Mouse (Mus musculus): ENCODE data around the gene Gm7879. TPM values are rescaled to one million over a fixed set of nuclear protein-coding genes. Genes with fewer than 3 reads are reported as not detected.

Gene Gm7879
- polyA plus RNA-seq, 1 experiment from 2014 or later = 0.71 TPM

- Histone ChIP-seq H3K36me3 (ENCODE audit: control insufficient read depth, insufficient read depth, low read length) (no peaks in the 10 kb centered on the region), H3K27ac (replicated peaks; ENCODE audit: low read depth, low read length) (no peak overlapping the region), H3K4me3 (ENCODE audit: low read depth, low read length) (no peak overlapping the region), H3K27me3 (ENCODE audit: control insufficient read depth, insufficient read depth, low read length) (no peaks in the 10 kb centered on the region), H3K9me3 (ENCODE audit: control insufficient read depth, low read length) (no peaks in the 10 kb centered on the region), H3K9ac (ENCODE audit: low read length) (no peak overlapping the region), H3K4me1 (ENCODE audit: control insufficient read depth, insufficient read depth, low read length) (no peaks in the 10 kb centered on the region), H3K4me2 (ENCODE audit: low read depth, severe bottlenecking) (no peak overlapping the region)
- DNase-seq (ENCODE audit: low spot score) (no peak), ATAC-seq (ENCODE audit: insufficient number of reproducible peaks, low FRiP score, low TSS enrichment, low read depth) (no peak)
- 34% methylated on average over 3 of the region's 3 CpGs for WGBS
Measured at GRCm38 (mm10) chr5:43885060-43885820, 27.7 kb upstream of the Gm7879 start.

DNA sequence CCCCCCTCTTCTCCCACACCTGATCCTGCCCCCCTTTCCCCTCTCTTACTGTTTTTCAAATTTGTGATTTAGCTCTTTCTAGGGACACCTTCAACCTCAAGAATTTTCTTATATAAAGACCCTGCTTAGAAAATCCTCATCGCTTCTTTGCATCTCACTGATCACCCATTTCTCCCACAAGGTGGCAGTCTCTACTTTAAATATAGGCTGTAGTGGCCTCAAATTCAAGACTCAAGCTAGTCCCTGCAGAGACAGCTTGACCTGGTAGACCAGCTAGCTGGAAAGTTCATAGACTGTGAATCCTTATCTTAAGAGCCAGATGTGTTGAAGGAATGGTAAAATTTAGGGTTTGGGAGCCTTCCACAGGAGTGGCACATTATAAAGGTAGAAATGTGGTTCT, 20.6 kb upstream of the Gm7879 start:
- H3K9ac ChIP-seq (ENCODE audit: low read length) = no peak overlapping the region
- no peaks in the 10 kb centered on the region for H3K9me3 ChIP-seq (ENCODE audit: control insufficient read depth, low read length)
- H3K4me3 ChIP-seq (ENCODE audit: low read depth, low read length) = no peak overlapping the region
- H3K27ac ChIP-seq (replicated peaks; ENCODE audit: low read depth, low read length) = no peak overlapping the region
- peak; percentile 55 for DNase-seq (ENCODE audit: low spot score)
- no peak overlapping the region for H3K4me2 ChIP-seq (ENCODE audit: low read depth, severe bottlenecking)
- no peaks in the 10 kb centered on the region for H3K27me3 ChIP-seq (ENCODE audit: control insufficient read depth, insufficient read depth, low read length)
- no peak for ATAC-seq (ENCODE audit: insufficient number of reproducible peaks, low FRiP score, low TSS enrichment, low read depth)
- peaks cover 11% of the 10 kb centered on the region; the same call in 1 of the 2 replicates for H3K4me1 ChIP-seq (ENCODE audit: control insufficient read depth, insufficient read depth, low read length)
- no peaks in the 10 kb centered on the region for H3K36me3 ChIP-seq (ENCODE audit: control insufficient read depth, insufficient read depth, low read length)
- WGBS = 26% methylated on average over 1 of the region's 1 CpGs

GRCm38 (mm10) chr5:43894113-43894512, 18.8 kb upstream of the Gm7879 start:
- Histone ChIP-seq H3K9ac (ENCODE audit: low read length) (no peak overlapping the region), H3K27me3 (ENCODE audit: control insufficient read depth, insufficient read depth, low read length) (no peaks in the 10 kb centered on the region), H3K4me2 (ENCODE audit: low read depth, severe bottlenecking) (no peak overlapping the region), H3K27ac (replicated peaks; ENCODE audit: low read depth, low read length) (no peak overlapping the region), H3K4me1 (ENCODE audit: control insufficient read depth, insufficient read depth, low read length) (peaks cover 11% of the 10 kb centered on the region; the same call in 1 of the 2 replicates), H3K9me3 (ENCODE audit: control insufficient read depth, low read length) (no peaks in the 10 kb centered on the region), H3K36me3 (ENCODE audit: control insufficient read depth, insufficient read depth, low read length) (no peaks in the 10 kb centered on the region), H3K4me3 (ENCODE audit: low read depth, low read length) (no peak overlapping the region)
- 72% methylated on average over 2 of the region's 2 CpGs for WGBS
- DNase-seq (ENCODE audit: low spot score) = peak; percentile 55
- no peak for ATAC-seq (ENCODE audit: insufficient number of reproducible peaks, low FRiP score, low TSS enrichment, low read depth)

GRCm38 (mm10) chr5:43895931-43896330, 17.0 kb upstream of the Gm7879 start:
- H3K9me3 ChIP-seq (ENCODE audit: control insufficient read depth, low read length) = no peaks in the 10 kb centered on the region
- no peak overlapping the region for H3K4me2 ChIP-seq (ENCODE audit: low read depth, severe bottlenecking)
- peaks cover 11% of the 10 kb centered on the region; the same call in 1 of the 2 replicates for H3K4me1 ChIP-seq (ENCODE audit: control insufficient read depth, insufficient read depth, low read length)
- ATAC-seq (ENCODE audit: insufficient number of reproducible peaks, low FRiP score, low TSS enrichment, low read depth) (peak; percentile 87), DNase-seq (ENCODE audit: low spot score) (peak; percentile 70)
- WGBS = 16% methylated on average over 3 of the region's 3 CpGs
- H3K27me3 ChIP-seq (ENCODE audit: control insufficient read depth, insufficient read depth, low read length) = no peaks in the 10 kb centered on the region
- H3K9ac ChIP-seq (ENCODE audit: low read length) = no peak overlapping the region
- H3K27ac ChIP-seq (replicated peaks; ENCODE audit: low read depth, low read length) = peak overlapping the region; percentile 95
- no peak overlapping the region for H3K4me3 ChIP-seq (ENCODE audit: low read depth, low read length)
- no peaks in the 10 kb centered on the region for H3K36me3 ChIP-seq (ENCODE audit: control insufficient read depth, insufficient read depth, low read length)

DNA sequence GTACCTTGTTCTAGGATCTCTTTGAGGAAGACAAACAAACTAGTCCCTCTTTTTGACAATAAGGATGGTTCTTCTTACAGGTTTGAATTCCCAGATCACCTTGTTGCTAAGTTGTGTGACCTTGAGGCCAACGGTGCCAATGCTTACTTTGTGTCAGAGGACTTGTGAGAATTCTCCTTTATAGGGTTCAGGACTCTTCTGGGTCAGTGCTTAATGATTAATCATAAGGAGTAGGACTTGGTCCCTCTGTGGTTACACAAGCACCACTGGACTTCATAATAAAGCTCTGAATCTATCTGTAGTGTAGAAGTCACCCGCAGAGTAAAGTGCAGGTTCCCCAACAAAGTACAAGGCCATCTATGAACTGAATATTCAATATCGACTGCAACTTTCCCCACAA, 8.3 kb upstream of the Gm7879 start:
- H3K9me3 ChIP-seq (ENCODE audit: control insufficient read depth, low read length) = no peaks in the 10 kb centered on the region
- H3K4me3 ChIP-seq (ENCODE audit: low read depth, low read length) = no peak overlapping the region
- no peaks in the 10 kb centered on the region for H3K36me3 ChIP-seq (ENCODE audit: control insufficient read depth, insufficient read depth, low read length)
- H3K9ac ChIP-seq (ENCODE audit: low read length) = no peak overlapping the region
- 90% methylated on average over 3 of the region's 3 CpGs for WGBS
- DNase-seq (ENCODE audit: low spot score) (no peak), ATAC-seq (ENCODE audit: insufficient number of reproducible peaks, low FRiP score, low TSS enrichment, low read depth) (no peak)
- H3K27ac ChIP-seq (replicated peaks; ENCODE audit: low read depth, low read length) = no peak overlapping the region
- H3K4me2 ChIP-seq (ENCODE audit: low read depth, severe bottlenecking) = no peak overlapping the region
- H3K4me1 ChIP-seq (ENCODE audit: control insufficient read depth, insufficient read depth, low read length) = no peaks in the 10 kb centered on the region
- H3K27me3 ChIP-seq (ENCODE audit: control insufficient read depth, insufficient read depth, low read length) = no peaks in the 10 kb centered on the region

DNA sequence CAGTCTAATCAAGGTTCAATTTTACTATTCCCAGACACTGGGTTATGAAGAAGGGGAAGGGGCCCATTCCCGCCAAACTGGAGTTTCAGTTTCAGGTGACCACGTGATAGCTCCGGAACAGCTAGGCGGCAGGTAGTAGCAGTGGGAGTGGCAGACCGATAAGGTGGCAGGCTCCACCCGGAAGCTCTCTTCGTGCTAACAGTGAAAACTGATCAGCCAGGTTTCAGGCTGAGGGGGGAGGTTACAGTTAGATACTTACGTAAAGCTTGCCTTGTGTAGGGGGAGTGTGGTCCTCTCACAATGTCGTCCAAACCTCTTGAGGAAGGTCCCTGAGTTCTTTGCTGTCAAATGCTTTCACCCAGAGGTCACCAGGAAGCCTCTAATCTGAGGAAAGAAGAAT, 3.7 kb upstream of the Gm7879 start:
- Histone ChIP-seq H3K27me3 (ENCODE audit: control insufficient read depth, insufficient read depth, low read length) (no peaks in the 10 kb centered on the region), H3K4me3 (ENCODE audit: low read depth, low read length) (no peak overlapping the region), H3K4me2 (ENCODE audit: low read depth, severe bottlenecking) (no peak overlapping the region), H3K4me1 (ENCODE audit: control insufficient read depth, insufficient read depth, low read length) (no peaks in the 10 kb centered on the region), H3K9ac (ENCODE audit: low read length) (no peak overlapping the region), H3K9me3 (ENCODE audit: control insufficient read depth, low read length) (no peaks in the 10 kb centered on the region), H3K36me3 (ENCODE audit: control insufficient read depth, insufficient read depth, low read length) (no peaks in the 10 kb centered on the region), H3K27ac (replicated peaks; ENCODE audit: low read depth, low read length) (no peak overlapping the region)
- DNase-seq (ENCODE audit: low spot score) (no peak), ATAC-seq (ENCODE audit: insufficient number of reproducible peaks, low FRiP score, low TSS enrichment, low read depth) (no peak)
- 56% methylated on average over 9 of the region's 9 CpGs for WGBS

DNA sequence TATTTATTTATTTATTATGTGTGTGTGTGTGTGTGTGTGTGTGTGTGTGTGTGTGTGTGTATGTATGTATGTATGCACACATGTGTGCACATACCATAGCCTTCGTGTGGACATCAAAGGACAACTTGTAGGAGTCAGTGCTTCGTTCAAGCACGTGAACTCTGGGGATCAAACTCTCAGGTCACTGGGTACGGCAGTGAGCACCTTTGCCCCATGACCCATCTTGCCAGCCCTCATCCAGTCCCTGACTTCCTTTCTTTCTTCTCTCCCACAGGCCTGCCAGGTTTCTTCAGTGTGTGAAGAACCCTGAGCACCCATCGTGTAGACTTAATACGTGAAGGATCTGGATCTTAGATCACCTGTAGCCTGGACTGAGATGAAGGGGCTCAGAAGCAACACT, 2.9 kb upstream of the Gm7879 start:
- 90% methylated on average over 6 of the region's 6 CpGs for WGBS
- DNase-seq (ENCODE audit: low spot score) (no peak), ATAC-seq (ENCODE audit: insufficient number of reproducible peaks, low FRiP score, low TSS enrichment, low read depth) (no peak)
- H3K4me3 ChIP-seq (ENCODE audit: low read depth, low read length) = no peak overlapping the region
- no peak overlapping the region for H3K4me2 ChIP-seq (ENCODE audit: low read depth, severe bottlenecking)
- H3K27ac ChIP-seq (replicated peaks; ENCODE audit: low read depth, low read length) = no peak overlapping the region
- no peaks in the 10 kb centered on the region for H3K27me3 ChIP-seq (ENCODE audit: control insufficient read depth, insufficient read depth, low read length)
- H3K9ac ChIP-seq (ENCODE audit: low read length) = no peak overlapping the region
- H3K9me3 ChIP-seq (ENCODE audit: control insufficient read depth, low read length) = no peaks in the 10 kb centered on the region
- no peaks in the 10 kb centered on the region for H3K4me1 ChIP-seq (ENCODE audit: control insufficient read depth, insufficient read depth, low read length)
- H3K36me3 ChIP-seq (ENCODE audit: control insufficient read depth, insufficient read depth, low read length) = no peaks in the 10 kb centered on the region

- no peaks in the 10 kb centered on the region for H3K4me1 ChIP-seq (ENCODE audit: control insufficient read depth, insufficient read depth, low read length)
Measured at GRCm38 (mm10) chr5:43915261-43915886, 2.4 kb downstream of the Gm7879 start.

More at GRCm38 (mm10) chr5:43915261-43915886, 2.4 kb downstream of the Gm7879 start:
- 94% methylated on average over 4 of the region's 4 CpGs for WGBS
- no peak for DNase-seq (ENCODE audit: low spot score)
- Histone ChIP-seq H3K4me3 (ENCODE audit: low read depth, low read length) (no peak overlapping the region), H3K36me3 (ENCODE audit: control insufficient read depth, insufficient read depth, low read length) (no peaks in the 10 kb centered on the region), H3K9me3 (ENCODE audit: control insufficient read depth, low read length) (no peaks in the 10 kb centered on the region), H3K9ac (ENCODE audit: low read length) (no peak overlapping the region), H3K27me3 (ENCODE audit: control insufficient read depth, insufficient read depth, low read length) (no peaks in the 10 kb centered on the region), H3K27ac (replicated peaks; ENCODE audit: low read depth, low read length) (no peak overlapping the region), H3K4me2 (ENCODE audit: low read depth, severe bottlenecking) (no peak overlapping the region)
- ATAC-seq (ENCODE audit: insufficient number of reproducible peaks, low FRiP score, low TSS enrichment, low read depth) = no peak

All from limb, embryonic 11.5 days (tissue).